Mouse (Mus musculus) naive thymus-derived CD4-positive, alpha-beta T cell, adult 2 months (primary cell): ENCODE data around the gene D930020B18Rik.

Experiments
- DNase-seq: peaks from one replicate; pipeline ENCODE4 v3.0.0-alpha.2; 2011; ENCODE audit warnings: low read depth

D930020B18Rik gene

DNA sequence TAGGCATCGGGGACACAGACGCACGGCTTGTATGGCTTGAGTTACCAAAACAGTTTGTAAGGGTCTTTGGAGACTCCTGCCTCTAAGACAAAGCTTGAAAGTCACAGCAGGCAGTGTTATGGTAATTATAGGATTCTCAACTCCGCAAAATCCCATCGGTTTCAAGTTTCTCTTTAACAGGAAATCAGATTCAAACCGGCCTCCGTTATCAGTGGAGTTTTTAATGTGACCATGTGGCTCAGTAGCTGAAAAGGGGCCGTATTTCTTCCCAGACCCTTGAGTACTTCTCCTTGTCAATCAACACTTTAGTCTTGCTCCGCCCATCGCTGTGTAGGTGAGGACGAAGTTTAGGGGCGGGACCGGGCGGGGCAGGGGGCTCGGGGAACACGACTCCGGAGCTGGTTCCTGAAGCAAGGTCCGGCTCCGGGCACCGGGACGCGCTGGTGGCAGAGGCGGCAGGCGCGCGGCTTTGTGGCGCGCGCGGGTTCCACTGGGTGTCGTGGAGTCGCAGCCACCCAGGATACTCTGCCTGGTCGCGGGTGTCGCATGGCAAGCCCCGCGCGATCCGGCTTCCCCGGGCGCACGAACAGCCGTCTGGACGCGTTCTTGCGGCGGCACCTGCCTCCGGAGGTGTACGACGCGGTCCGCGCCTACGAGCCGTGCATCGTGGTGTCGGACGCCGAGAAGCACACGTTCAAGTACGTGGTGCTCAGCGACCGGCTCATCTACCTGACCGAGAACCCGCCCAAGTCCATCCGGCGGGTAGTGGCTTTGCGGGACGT, at the start of gene D930020B18Rik:
D930020B18Rik (plus strand) TSS at position 317 of the 782 bp plus-strand sequence.
- peak; percentile 35 for DNase-seq

DNA sequence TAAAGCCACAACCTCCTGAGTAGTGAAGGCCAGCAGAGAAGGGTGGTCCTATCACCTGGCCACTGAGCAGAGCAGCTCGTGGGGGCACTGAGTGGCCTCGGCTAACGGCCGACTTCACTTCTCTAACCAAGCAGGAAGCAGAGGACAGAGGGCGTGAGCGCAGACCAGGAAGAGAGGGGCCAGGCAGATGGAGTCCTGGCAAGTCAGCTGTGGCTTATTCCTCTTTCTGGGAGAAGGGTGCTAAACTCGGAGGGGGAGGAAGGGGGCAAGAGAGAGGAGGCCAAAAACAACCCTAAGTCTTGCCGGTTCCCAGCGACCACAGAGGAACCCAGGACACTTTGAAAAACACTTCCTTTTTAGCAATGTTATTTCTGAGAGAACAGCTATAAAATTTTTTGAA, 44.8 kb upstream of the D930020B18Rik start:
- DNase-seq, result no peak

DNA sequence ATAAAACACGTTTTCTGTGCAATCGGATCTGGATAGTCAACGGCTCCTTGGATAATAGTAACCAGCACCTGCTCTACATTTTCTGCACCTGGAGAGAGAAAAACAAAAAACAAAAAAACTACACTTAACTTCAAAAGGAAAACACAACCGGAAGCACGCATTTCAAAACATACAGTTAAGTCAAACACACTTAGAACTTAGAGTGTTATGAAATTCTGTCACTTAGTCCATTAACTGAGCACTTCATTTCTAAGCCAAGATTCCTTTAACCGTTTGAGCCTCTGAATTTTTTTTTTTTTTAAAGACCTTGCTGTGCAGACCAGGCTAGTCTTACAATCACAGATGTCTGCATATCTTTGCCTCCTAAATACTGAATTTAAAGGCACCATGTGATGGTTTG, 40.1 kb upstream of the D930020B18Rik start:
- DNase-seq, result no peak

DNA sequence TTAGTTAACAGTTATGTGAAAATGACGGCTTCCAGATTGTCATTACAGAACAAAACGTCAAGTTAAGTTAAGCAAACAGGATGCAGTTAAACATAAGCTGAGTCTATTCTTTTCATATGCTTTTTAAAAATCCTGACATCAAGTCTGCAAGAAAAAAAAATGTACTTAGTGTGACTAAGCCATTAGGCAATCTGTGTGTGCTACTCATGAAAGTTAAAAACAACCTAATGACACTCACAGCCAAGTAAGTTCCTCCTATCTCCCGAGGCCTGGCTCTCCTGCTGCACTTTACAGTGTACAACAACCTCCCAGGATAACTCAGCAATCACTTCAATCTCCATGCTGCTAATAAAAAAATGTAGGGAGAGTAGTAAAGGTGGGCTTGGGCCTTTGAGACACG, 37.8 kb upstream of the D930020B18Rik start:
- DNase-seq, result no peak

GRCm38 (mm10) chr10:121604632-121605344, 36.6 kb upstream of the D930020B18Rik start:
- DNase-seq, result no peak

DNA sequence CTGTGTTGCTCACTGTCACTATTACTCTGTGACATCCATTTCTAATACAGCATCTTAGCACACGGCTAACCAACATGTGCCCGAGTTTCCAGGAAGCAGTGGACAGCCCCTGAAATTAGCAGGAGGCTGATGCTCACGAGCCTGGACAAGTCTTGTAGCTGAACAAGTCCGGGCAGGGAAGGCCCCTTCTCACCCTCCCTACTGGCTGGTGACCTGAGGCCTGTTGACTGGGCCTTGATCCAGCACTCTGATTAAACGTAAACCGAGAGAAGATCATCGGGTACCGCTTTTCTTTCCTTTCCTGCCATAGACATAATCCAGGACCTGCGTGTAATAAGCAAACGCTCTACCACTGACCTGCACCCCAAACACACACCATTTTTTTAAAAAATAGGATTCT, 33.2 kb upstream of the D930020B18Rik start:
- DNase-seq, result no peak

DNA sequence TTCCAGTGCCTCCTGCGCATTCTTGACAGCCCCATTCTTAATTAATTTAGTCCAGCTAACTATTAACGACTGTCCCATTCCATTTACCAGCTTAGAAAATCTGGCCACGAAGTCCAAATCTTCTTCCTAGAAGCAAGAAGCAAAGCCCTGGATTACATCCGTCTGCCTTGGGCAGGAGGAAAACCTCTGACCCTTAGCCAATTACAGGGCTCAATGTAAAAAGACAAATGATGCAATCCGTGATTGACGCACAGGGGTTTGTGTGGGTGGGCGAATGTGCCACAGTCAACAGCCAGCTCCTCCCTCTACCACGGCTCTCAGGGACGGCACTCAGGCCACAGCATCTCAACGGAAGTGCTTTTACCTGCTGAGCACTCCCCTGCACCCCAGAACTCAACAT, 29.8 kb upstream of the D930020B18Rik start:
- DNase-seq, result no peak

DNA sequence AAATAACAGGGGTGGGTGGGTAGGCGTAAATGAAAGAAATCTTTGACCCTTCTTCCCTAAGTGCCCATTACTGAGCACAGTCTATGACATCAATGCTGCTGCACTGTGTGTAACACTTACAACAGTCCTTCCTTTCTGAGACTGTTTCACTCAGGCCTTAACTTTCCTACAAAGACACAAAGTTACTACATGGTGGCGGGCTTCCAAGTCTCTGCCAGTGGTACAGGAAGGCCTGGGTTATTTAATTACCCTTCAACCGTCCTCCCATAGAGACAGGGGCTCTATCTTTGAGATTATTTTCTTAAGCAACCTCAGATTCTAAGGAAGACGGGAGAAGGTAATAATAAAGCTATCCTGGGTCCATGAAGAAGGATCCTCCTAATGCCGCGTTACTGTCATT, 28.9 kb upstream of the D930020B18Rik start:
- no peak for DNase-seq

DNA sequence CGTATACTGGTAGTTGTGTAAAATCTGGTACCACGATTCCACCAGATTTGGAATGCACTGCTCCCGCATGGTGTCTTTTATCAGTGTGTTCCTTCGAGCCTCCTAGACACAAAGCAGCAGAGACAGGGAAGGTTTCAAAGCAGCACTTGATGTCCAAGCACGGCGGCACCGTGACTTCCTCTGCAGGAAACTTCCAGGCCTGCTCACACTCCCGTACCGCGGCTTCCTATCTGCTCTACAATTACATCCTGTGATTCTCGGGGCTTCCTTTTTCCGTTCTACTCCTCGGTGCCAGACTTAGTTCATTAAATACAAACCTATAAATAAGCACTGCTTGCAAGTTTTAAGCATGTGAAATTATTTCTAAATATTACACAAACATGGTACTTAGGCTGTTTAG, 27.8 kb upstream of the D930020B18Rik start:
- peak; percentile 10 for DNase-seq

DNA sequence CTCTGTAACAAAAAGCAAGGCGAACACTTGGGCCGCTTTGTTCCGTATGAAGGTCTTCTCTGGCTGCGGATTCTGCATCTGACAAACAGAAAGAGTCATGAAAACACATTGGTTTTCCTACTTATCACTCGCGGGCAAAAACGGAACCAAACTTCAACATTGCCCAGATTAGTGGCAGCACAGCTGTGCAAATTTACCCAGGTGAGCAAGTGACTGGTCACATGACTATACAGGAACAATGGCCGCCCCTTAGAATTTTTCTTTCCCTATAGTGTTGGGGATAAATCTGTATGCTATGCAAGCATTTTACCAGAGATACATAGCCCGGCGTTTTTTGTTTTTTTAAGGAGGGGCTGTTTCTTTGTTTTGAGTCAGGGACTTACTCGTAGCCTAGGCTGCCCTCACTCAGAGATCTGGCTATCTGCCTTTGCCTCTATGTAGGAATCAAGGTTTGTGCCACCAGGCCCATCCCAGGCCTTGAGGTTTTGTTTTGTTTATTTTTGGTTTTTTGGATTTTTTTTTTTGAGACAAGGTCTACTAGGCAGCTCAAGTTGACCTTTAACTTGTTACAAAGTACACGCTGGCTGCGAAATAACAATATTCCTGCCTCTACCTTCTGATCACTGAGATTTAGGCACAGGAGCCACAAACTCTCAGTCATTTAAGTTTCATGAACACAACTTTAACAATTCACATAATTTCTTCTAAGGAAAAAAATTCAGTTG, 26.1 kb upstream of the D930020B18Rik start:
- no peak for DNase-seq

GRCm38 (mm10) chr10:121615935-121616334, 25.5 kb upstream of the D930020B18Rik start:
- no peak for DNase-seq

DNA sequence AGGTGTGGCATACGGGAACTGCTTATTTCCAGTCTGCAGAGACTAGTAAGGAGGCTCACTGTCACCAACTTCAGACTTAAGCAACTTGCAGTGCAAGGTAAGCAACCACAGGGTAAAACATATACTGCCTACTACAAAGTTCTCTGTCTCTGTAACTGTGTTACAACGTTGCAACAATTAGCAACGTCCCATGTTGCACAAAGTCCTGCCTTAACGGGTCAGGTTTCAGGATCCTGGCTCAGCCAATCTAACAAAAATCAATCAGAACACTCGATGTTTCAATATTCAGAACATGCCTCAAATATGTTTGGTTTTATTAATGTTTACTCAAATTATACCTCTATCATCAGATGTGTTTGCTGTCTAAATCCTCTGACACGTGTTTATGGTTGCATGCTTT, 19.0 kb upstream of the D930020B18Rik start:
- DNase-seq, result no peak

DNA sequence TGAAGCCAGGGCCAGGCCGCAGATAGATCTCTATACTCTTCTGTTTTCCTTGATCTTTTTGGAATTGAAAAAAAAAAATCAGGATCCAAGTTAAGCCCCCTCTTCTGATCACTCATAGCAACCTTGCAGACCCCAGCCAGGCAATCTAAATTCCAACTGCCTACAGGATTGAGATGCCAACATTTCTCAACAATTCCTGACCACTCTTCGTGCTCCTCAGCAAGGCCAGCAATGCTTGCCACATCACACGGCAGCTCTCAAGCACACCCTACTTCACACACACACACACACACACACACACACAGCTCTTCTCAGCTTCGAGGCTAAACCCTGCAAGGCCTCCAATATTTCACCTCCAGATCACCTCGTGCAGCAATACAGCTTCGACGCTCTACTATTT, 17.7 kb upstream of the D930020B18Rik start:
- no peak for DNase-seq

GRCm38 (mm10) chr10:121625006-121625405, 16.4 kb upstream of the D930020B18Rik start:
- DNase-seq, result no peak

DNA sequence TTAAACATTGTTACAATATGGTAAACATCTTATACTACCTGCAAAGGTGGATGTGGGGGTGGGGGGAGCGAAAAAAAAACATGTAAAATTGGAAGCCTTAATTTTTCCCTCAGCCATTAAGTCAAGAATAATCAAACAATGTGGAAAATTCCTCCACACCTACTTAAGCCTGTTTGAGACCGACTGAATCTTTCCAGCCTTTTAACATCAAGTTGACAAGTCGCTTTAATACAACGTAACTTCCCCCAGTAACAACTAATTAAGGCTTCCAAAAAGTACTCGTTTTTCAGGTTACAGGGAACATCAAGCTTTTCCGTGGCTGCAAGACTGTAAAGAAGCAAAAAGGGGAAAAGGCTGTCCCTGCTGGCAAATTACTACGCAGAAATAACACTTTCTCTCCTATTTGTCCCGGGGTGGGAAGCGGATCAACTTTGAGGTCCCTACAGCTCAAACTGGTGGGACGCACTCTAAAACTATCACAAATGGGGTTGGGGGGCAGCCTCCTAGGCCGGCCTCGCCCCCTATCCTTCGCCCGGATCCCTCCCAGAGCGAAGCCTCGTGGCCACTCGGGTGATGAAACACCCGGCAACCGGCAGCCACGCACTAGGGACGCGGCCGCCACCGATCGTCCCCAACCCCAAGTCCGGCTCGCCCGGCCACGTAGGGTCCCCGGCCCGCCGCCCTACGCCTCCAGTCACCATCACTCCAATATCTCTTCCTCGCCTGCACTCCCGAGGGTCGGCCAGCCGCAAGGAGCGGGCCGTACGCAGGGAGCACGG, 15.8 kb upstream of the D930020B18Rik start:
- no peak for DNase-seq

GRCm38 (mm10) chr10:121626186-121626882, 15.1 kb upstream of the D930020B18Rik start, which contains the start of gene Xpot:
TSS of gene Xpot (minus strand) at chr10:121626332.
- DNase-seq, result peak; percentile 97

DNA sequence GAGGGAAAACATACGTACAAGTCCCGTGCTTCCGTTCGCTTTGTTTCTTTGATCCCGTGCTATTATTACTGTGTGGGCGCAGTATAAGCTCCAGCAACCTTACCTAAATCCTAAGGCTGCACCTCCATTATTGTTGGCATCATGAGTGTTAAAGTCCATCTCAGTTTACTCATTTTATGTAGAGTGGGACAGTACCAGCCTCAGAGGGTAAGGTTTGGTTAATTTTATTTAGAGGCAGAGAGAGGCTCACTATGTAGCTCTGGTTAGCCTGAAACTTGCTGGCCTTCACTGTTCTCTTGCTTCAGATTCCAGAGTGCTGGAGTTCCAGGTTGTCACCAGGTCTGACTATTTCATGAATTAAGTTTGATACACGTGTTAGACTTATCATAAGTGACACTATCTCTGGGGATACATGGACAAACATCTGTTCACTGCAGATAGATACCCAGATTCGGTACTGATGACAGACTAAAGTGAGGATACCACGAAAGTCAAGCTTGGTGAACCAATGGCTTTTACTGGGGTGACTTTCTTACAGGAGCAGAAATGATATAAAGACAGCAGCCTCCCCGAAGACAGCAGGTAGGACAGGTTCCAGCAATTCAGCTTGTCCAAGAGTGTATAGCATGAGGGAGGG, 14.1 kb upstream of the D930020B18Rik start:
- peak; percentile 15 for DNase-seq

- peak; percentile 9 for DNase-seq
These were observed 12.8 kb upstream of the D930020B18Rik start for GRCm38 (mm10) chr10:121628561-121629040.

GRCm38 (mm10) chr10:121634159-121634558, 7.2 kb upstream of the D930020B18Rik start:
- DNase-seq, result no peak

DNA sequence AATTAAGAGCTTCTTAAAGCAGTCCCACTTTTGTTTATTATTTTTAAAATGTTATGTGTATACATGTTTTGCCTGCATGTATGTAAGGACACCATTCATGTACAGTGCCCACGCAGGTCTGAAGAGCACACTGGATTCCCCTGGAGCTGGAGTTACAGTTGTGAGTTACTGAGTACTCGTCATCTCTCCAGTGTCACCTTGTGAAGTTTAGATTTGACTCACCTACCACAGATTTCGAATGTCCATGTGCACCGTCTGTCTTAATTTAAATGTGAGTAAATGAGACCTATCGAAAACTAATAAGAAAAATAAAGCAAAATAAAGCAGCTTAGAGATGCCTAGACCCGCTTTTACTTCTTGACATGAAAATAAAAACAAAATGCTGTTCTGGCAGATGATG, 5.1 kb upstream of the D930020B18Rik start:
- DNase-seq, result no peak

- DNase-seq, result no peak
These were observed 1.8 kb upstream of the D930020B18Rik start for GRCm38 (mm10) chr10:121639573-121639972.
